Comparison of ENCODE assay signal across 7 mouse cellular contexts in genomic region chr10:100015370-100016325, GRCm38 (mm10). TPM values are rescaled to one million over a fixed set of nuclear protein-coding genes. Genes with fewer than 3 reads are reported as not detected.
DNase-seq lines count a peak whose midpoint lies in the region; ATAC-seq lines count a peak whose summit lies in the region.

Gene Kitl (plus strand): TSS chr10:100015630.

- H3K4me2 ChIP-seq in intestine, embryonic 14.5 days (ENCODE audit: low read length), result peak within 1 kb of the TSS; percentile 82

- peak within 1 kb of the TSS; percentile 87 for H3K27ac ChIP-seq in intestine, embryonic 14.5 days (ENCODE audit: low read depth)

- intact Hi-C loops in gastrocnemius, postnatal 36 days (cut with DNase I), result no loop called here
- intact Hi-C loops in left cerebral cortex, postnatal 36 days (cut with DNase I), result loop anchor here (2.0 to 5.0 kb wide), 5 partner anchors 39 to 373 kb away; no protein-coding TSS in a partner anchor

- peak; percentile 88 for ATAC-seq in intestine, embryonic 14.5 days (replicated peaks; ENCODE audit: low FRiP score, low TSS enrichment, low read depth)
- peak; percentile 62 for ATAC-seq in megakaryocyte-erythroid progenitor cell, adult 5-6 weeks (replicated peaks; ENCODE audit: low FRiP score, low TSS enrichment, poor library complexity, severe bottlenecking)

- H3K4me1 ChIP-seq in intestine, embryonic 14.5 days (replicated peaks; ENCODE audit: control insufficient read depth, insufficient read depth, low read length), result peaks cover 22% of the 10 kb centered on the region

- H3K36me3 ChIP-seq in intestine, embryonic 14.5 days (ENCODE audit: control insufficient read depth, insufficient read depth, low read length), result no peaks in the 10 kb centered on the region

- DNase-seq in adrenal gland, postnatal 10 days, result peak; percentile 88
- peak; percentile 81 for DNase-seq in embryo, embryonic 10 days (ENCODE audit: low spot score)
- peak; percentile 65 to 73 for DNase-seq in gastrocnemius, postnatal 36 days
- peak; percentile 94 for DNase-seq in intestine, embryonic 14.5 days (ENCODE audit: low spot score)
- peak; percentile 76 to 78 for DNase-seq in left cerebral cortex, postnatal 36 days (ENCODE audit: low spot score in 2 of 2)
- DNase-seq in right cerebral cortex, postnatal 4 days, result peak; percentile 67

- no peaks in the 10 kb centered on the region for H3K9me3 ChIP-seq in intestine, embryonic 14.5 days (ENCODE audit: control insufficient read depth, low read length)

- H3K9ac ChIP-seq in intestine, embryonic 14.5 days (ENCODE audit: low read length), result peak within 1 kb of the TSS; percentile 72

- H3K4me3 ChIP-seq in intestine, embryonic 14.5 days (ENCODE audit: low read depth, low read length), result peak within 1 kb of the TSS; percentile 87

- no peaks in the 10 kb centered on the region for H3K27me3 ChIP-seq in intestine, embryonic 14.5 days (replicated peaks; ENCODE audit: control insufficient read depth, insufficient read depth, low read length)

- WGBS in intestine, embryonic 14.5 days, result under 1% methylated on average over 70 of the region's 70 CpGs

RNA-seq across cellular contexts. Expression of gene Kitl, which starts in this region (rescaled TPM):
- 10 to 100 TPM; 56.9 to 62.6 TPM for total RNA-seq in adrenal gland, postnatal 10 days (2021)
- total RNA-seq in gastrocnemius, postnatal 36 days (2021), result 10 to 100 TPM; 21.1 to 23.7 TPM
- 38.5 and 40.2 TPM in 2 replicates for polyA plus RNA-seq in intestine, embryonic 14.5 days (2014; fragmentation: Nextera tagmentation; extraction: Ambion mirVana)
- total RNA-seq in left cerebral cortex, postnatal 36 days (2021), result 10 to 100 TPM; 49.8 to 61.9 TPM
- total RNA-seq in megakaryocyte-erythroid progenitor cell, adult 5-6 weeks (2014; fragmentation: Nextera tagmentation), result not detected in 2 replicates
- not detected in 2 replicates for total RNA-seq in megakaryocyte-erythroid progenitor cell, adult 5-6 weeks (2017)

Comparison
In these comparisons a context has a peak if more than half of its experiments do, and no peak if none do; other contexts are left out.
1. Peak in every context shown above with its lines: DNase-seq, ATAC-seq, H3K4me3 ChIP-seq and H3K27ac ChIP-seq.
2. RNA of gene Kitl (total RNA-seq): 56.9 to 62.6 TPM in adrenal gland, postnatal 10 days, 49.8 to 61.9 TPM in left cerebral cortex, postnatal 36 days and 21.1 to 23.7 TPM in gastrocnemius, postnatal 36 days; not detected in megakaryocyte-erythroid progenitor cell, adult 5-6 weeks; every median in the first group is over 10 times any median in the second.
3. Peak in ATAC-seq in megakaryocyte-erythroid progenitor cell, adult 5-6 weeks; RNA of the gene not detected or under 1 TPM.